Mouse (Mus musculus): ENCODE measurements around the gene Wwox.

Gene Wwox

DNA sequence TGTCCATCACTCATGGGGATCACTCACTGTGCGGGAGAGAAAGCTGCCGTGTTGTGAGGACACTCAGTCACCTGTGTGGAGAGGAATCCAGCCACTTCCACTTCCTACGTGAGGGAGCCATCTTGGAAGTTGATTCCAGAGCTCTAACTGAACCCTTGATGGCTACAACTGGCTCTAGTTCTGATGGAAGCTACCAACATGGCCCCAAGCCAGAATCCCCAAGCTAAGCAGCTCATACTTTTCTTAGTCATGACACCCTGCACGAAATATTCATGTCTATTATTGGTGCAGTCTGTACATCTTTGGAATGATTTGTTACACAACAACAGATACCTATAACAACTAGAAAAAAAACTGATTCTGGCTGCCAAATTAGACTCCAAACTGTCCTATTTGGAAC lies 523.8 kb downstream of the Wwox start:
- ATAC-seq (ENCODE audit: low TSS enrichment): no peak

DNA sequence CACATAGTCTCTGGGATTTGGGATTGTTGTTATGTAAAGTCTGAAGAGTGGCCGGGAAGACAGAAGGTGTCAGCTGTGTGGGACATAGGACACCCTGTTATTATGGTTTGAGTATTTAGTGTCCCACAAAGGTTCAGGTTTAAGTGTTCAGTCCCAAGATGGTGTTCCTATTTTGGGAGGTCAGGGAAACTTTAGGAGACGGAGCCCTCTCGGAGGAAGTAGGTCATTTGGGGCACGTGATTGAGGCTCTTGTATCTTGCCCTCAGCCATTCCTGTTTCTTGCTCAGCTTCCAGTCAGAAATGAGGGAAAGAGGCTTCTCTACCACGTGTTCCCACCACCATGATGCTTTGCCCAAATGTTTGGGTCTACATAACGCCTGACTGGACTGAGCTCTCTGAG lies 524.8 kb downstream of the Wwox start:
- no peak for ATAC-seq (ENCODE audit: low TSS enrichment)

GRCm38 (mm10) chr8:114968842-114969241 lies 529.4 kb downstream of the Wwox start:
- ATAC-seq (ENCODE audit: low TSS enrichment): no peak

- peak; percentile 97 for ATAC-seq (ENCODE audit: low TSS enrichment)
Observed at GRCm38 (mm10) chr8:114971378-114971777, 531.9 kb downstream of the Wwox start.

- no peak for ATAC-seq (ENCODE audit: low TSS enrichment)
Observed at GRCm38 (mm10) chr8:114973002-114973461, 533.6 kb downstream of the Wwox start.

GRCm38 (mm10) chr8:114974336-114974950 lies 535.0 kb downstream of the Wwox start:
- no peak for ATAC-seq (ENCODE audit: low TSS enrichment)

- ATAC-seq (ENCODE audit: low TSS enrichment): no peak
Observed at GRCm38 (mm10) chr8:114977746-114978145, 538.3 kb downstream of the Wwox start.

GRCm38 (mm10) chr8:114978206-114978960 lies 538.9 kb downstream of the Wwox start:
- ATAC-seq (ENCODE audit: low TSS enrichment): no peak

GRCm38 (mm10) chr8:114979671-114980070 lies 540.2 kb downstream of the Wwox start:
- ATAC-seq (ENCODE audit: low TSS enrichment): no peak

- ATAC-seq (ENCODE audit: low TSS enrichment): no peak
Observed at GRCm38 (mm10) chr8:114982762-114983161, 543.3 kb downstream of the Wwox start.

GRCm38 (mm10) chr8:114984500-114984899 lies 545.0 kb downstream of the Wwox start:
- ATAC-seq (ENCODE audit: low TSS enrichment): no peak

DNA sequence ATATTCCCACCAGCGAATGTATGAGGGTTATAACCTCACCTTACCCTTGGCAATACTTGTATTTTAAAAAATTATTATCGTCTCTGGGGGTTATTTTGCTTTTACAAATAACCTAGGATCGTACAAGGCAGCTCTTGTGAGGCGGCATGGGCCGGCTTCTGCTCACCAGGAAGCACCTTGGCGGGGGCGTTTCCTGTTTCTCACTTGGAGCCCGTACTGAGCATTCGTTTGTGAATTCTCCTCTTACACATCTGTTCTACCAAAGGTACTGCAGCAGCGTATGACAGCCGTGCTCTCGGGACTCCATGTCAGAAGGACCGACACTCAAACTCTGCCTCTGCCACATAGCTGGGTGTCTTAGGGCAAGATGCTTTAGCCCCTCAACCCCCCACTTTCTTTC lies 546.5 kb downstream of the Wwox start:
- ATAC-seq (ENCODE audit: low TSS enrichment): no peak

DNA sequence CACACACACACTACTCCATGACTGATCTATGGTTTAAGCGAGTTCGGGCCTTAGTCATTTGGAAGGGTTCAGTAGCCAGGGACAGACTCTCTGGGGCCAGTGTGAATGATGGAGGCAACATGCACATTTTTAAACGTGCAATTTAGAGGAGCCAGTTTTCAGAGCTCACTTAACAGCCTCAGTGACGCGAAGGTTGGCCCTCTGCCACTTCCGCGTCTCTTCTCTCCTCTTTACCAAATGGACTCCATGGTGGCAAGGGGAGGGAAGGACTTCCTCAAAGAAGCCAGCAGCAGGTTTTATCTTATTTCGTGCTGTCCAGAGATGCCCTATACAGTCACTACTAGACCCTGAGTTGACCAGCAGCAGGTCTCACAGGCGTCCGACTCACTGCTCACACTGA lies 547.5 kb downstream of the Wwox start:
- no peak for ATAC-seq (ENCODE audit: low TSS enrichment)

GRCm38 (mm10) chr8:114990865-114991613 lies 551.6 kb downstream of the Wwox start:
- ATAC-seq (ENCODE audit: low TSS enrichment): no peak

DNA sequence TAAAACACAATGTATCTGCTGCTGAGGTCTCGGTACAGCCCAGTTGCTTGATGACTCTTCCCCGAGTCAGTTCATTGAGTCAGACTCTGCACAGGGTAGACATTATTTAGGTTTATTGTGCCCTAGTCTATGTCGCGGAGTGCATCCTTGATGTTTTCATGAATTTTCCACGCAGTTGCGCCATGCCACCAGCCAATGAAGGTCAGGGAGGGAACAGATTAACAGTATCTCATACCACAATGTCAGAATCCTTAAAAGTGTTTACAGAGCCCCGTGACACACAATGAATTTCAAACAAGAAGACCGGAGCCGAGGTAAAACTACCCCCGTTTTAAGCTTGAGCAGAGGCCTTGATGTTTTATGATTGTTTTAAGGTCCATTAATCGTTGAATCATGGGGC lies 561.3 kb downstream of the Wwox start:
- no peak for ATAC-seq (ENCODE audit: low TSS enrichment)

GRCm38 (mm10) chr8:115005021-115005420 lies 565.6 kb downstream of the Wwox start:
- no peak for ATAC-seq (ENCODE audit: low TSS enrichment)

GRCm38 (mm10) chr8:115006561-115006960 lies 567.1 kb downstream of the Wwox start:
- ATAC-seq (ENCODE audit: low TSS enrichment): no peak

DNA sequence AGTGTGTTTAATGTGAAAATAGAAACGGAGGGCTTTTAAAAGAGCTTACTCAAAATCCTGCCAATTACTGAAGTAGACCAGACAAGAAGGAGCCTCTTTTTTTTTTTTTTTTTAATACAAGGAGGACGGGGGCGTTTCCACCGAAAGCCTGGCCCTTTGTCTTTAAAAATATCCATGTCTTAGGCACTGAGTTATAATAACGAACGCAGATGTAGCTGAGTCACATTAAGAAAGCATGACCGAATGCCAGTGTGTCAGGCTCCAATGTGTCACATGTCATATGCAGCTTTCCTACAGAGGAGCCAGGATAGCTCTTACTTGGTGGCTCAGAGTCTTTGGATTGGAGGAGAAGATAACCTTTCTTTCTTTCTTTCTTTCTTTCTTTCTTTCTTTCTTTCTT lies 567.8 kb downstream of the Wwox start:
- ATAC-seq (ENCODE audit: low TSS enrichment): peak; percentile 78

- ATAC-seq (ENCODE audit: low TSS enrichment): no peak
Observed at GRCm38 (mm10) chr8:115008624-115009620, 569.5 kb downstream of the Wwox start.

DNA sequence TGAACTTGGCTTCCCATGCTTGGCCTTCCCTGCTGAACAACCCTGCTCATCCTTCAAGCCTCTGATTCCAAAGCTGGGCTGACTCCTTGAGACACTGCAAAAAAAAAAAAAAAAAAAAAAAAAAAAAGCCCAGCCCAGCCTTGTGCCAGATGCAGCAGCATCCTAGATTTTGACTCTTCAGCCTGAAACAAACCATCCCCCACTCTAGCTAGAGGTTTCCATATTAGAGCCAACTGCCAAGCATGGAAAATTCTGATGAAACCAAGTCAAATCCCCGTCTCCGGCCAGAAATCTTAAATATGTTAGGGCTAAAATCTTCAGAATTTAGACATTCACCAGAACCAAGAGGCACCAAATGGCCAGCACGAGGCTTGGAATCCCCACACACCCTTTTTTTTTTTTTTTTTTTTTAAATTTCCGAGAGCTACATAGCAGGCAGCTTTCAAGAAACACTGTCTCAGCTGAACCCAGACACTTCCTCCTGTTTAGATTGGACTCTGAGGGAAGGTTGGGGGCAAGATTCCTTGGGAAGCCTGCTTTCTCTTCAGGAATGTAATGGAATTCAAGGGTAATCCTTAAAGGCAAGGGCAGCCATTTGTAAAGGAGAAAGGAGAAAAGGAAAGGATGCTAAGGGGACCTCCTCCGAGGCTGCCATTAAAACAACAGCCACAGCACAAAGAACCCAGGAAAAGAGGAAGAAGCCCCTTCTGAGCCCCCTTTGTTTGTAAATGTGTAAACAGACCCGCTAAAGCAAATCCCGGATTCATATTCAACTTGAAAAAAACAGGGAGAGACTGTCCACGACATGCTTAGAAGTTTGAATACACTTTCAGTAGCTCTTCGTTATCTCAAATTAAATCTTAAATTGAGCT lies 570.7 kb downstream of the Wwox start:
- ATAC-seq (ENCODE audit: low TSS enrichment): 0 out of 2 replicates have a peak, but pooled peaks have one; percentile 18

GRCm38 (mm10) chr8:115010769-115011073 lies 571.3 kb downstream of the Wwox start:
- no peak for ATAC-seq (ENCODE audit: low TSS enrichment)

All from frontal cortex, adult (tissue).